Mouse (Mus musculus): ENCODE results near the gene Elp5. TPM values are rescaled to one million over a fixed set of nuclear protein-coding genes. Genes with fewer than 3 reads are reported as not detected.

The Elp5 gene
- total and polyA plus RNA-seq, 3 experiments = 95.9 to 177 (median 119) TPM

DNA sequence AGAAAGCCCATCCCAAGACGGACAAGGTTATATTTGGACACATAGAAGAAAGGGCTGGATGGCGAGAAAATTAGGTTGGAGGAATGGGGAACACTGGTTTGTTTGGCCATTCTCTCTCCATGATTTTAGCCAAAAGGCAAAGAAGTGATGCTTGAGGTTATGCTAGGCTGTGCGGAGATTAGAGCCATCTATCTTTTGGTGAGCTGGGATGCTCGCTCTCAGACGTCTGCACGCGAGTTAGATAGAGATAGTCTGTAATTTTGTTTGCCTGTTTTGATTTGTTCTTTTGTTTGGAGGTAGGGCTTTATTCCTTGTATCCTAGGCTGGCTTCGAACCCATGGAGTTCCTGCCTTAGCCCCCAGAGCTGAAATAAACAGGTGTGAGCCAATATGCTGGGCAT, 18.8 kb upstream of the Elp5 start:
- peak overlapping the region; percentile 57 for H3K9ac ChIP-seq (ENCODE audit: insufficient read depth, low read depth)
- H3K27ac ChIP-seq (ENCODE audit: insufficient read depth, low read depth) = peak overlapping the region; percentile 84
- H3K79me2 ChIP-seq (replicated peaks; ENCODE audit: control insufficient read depth, extremely low read depth, insufficient read depth, poor library complexity, severe bottlenecking) = peaks cover 46% of the 10 kb centered on the region
- H3K4me2 ChIP-seq (ENCODE audit: insufficient read depth, low read depth, poor library complexity, severe bottlenecking) = peak overlapping the region; percentile 72
- peaks cover 39 to 71% of the 10 kb centered on the region in 2 experiments for H3K36me3 ChIP-seq (replicated peaks in 1 of 2; ENCODE audit: control insufficient read depth in 1 of 2, insufficient read depth in 1 of 2, low read length in 1 of 2)
- dilution Hi-C loops (cut with MboI; ENCODE audit: extremely low pct_ligation_motif_present, extremely low pct_unique_long_range_greater_than_20kb, low sequenced_read_pairs) (no loop called here), in situ Hi-C loops (cut with MboI; ENCODE audit: low pct_ligation_motif_present, low pct_unique_long_range_greater_than_20kb, low sequenced_read_pairs) (loop anchor here (25.0 kb wide), 1 partner anchor 914 kb away; the partner anchor contains the start of genes Per1 and Vamp2)
- peaks cover 12 to 63% of the 10 kb centered on the region in 2 experiments for H3K4me1 ChIP-seq (ENCODE audit: control insufficient read depth in 1 of 2, insufficient read depth in 2 of 2)
- no peaks in the 10 kb centered on the region for H3K27me3 ChIP-seq (replicated peaks)
- DNase-seq (ENCODE audit: extremely low read depth) = no peak
- TF ChIP-seq USF1 (IDR thresholded peaks at IDR 0.05; ENCODE audit: low read depth, low read length) (no peak), CTCF (conservative IDR thresholded peaks at IDR 0.05 in 1 of 2, IDR thresholded peaks at IDR 0.05 in 1 of 2; ENCODE audit: low read depth in 2 of 2, low read length in 2 of 2) (no peak), MAZ (IDR thresholded peaks at IDR 0.05; ENCODE audit: low read depth, low read length) (no peak), IRF4 (IDR thresholded peaks at IDR 0.05; ENCODE audit: low read depth, low read length) (no peak), KAT2A (IDR thresholded peaks at IDR 0.05; ENCODE audit: insufficient replicate concordance, low read length) (no peak), ZMIZ1 (IDR thresholded peaks at IDR 0.05; ENCODE audit: low read depth, low read length) (no peak), EP300 (IDR thresholded peaks at IDR 0.05; ENCODE audit: low read length) (no peak), MEF2A (IDR thresholded peaks at IDR 0.05; ENCODE audit: borderline replicate concordance, low read depth, low read length) (no peak), E2F4 (IDR thresholded peaks at IDR 0.05; ENCODE audit: insufficient replicate concordance, low read depth, low read length) (no peak), ZKSCAN1 (IDR thresholded peaks at IDR 0.05; ENCODE audit: borderline replicate concordance, low read depth, low read length) (no peak), MYC (IDR thresholded peaks at IDR 0.05; ENCODE audit: low read depth, low read length) (no peak), HCFC1 (IDR thresholded peaks at IDR 0.05; ENCODE audit: low read depth, low read length) (no peak), RAD21 (IDR thresholded peaks at IDR 0.05; ENCODE audit: low read depth, low read length) (no peak), NELFE (IDR thresholded peaks at IDR 0.05; ENCODE audit: low read depth, low read length) (no peak), RCOR1 (conservative IDR thresholded peaks at IDR 0.05; ENCODE audit: low read depth, low read length) (no peak)
- no peaks in the 10 kb centered on the region for H3K9me3 ChIP-seq (replicated peaks; ENCODE audit: low read length)
- H3K4me3 ChIP-seq (replicated peaks in 1 of 3; ENCODE audit: low read depth in 2 of 3, low read length in 2 of 3, poor library complexity in 1 of 3) = peak overlapping the region; percentile 62 to 96 (median 86)

GRCm38 (mm10) chr11:70000396-70000898, 18.1 kb upstream of the Elp5 start, which contains the start of gene Dvl2:
Gene Dvl2, plus strand, starts transcription at chr11:70000595.
- peak within 1 kb of the TSS; percentile 62 to 96 (median 86) for H3K4me3 ChIP-seq (replicated peaks in 1 of 3; ENCODE audit: low read depth in 2 of 3, low read length in 2 of 3, poor library complexity in 1 of 3)
- no peaks in the 10 kb centered on the region for H3K27me3 ChIP-seq (replicated peaks)
- no peaks in the 10 kb centered on the region for H3K9me3 ChIP-seq (replicated peaks; ENCODE audit: low read length)
- H3K4me2 ChIP-seq (ENCODE audit: insufficient read depth, low read depth, poor library complexity, severe bottlenecking) = peak within 1 kb of the TSS; percentile 72
- H3K36me3 ChIP-seq (replicated peaks in 1 of 2; ENCODE audit: control insufficient read depth in 1 of 2, insufficient read depth in 1 of 2, low read length in 1 of 2) = peaks cover 33 to 64% of the 10 kb centered on the region in 2 experiments
- dilution Hi-C loops (cut with MboI; ENCODE audit: extremely low pct_ligation_motif_present, extremely low pct_unique_long_range_greater_than_20kb, low sequenced_read_pairs) = no loop called here
- in situ Hi-C loops (cut with MboI; ENCODE audit: low pct_ligation_motif_present, low pct_unique_long_range_greater_than_20kb, low sequenced_read_pairs) = loop anchor here (25.0 kb wide), 1 partner anchor 913 kb away; the partner anchor contains the start of genes Per1 and Vamp2
- peaks cover 52% of the 10 kb centered on the region for H3K79me2 ChIP-seq (replicated peaks; ENCODE audit: control insufficient read depth, extremely low read depth, insufficient read depth, poor library complexity, severe bottlenecking)
- H3K4me1 ChIP-seq (ENCODE audit: control insufficient read depth in 1 of 2, insufficient read depth in 2 of 2) = peaks cover 12 to 62% of the 10 kb centered on the region in 2 experiments
- peak within 1 kb of the TSS; percentile 57 for H3K9ac ChIP-seq (ENCODE audit: insufficient read depth, low read depth)
- peak within 1 kb of the TSS; percentile 84 for H3K27ac ChIP-seq (ENCODE audit: insufficient read depth, low read depth)
- DNase-seq (ENCODE audit: extremely low read depth) = peak; percentile 98
- TF ChIP-seq E2F4 (IDR thresholded peaks at IDR 0.05; ENCODE audit: insufficient replicate concordance, low read depth, low read length) = no peak
- peak; percentile 99 for TF ChIP-seq USF1 (IDR thresholded peaks at IDR 0.05; ENCODE audit: low read depth, low read length)
- TF ChIP-seq RAD21 (IDR thresholded peaks at IDR 0.05; ENCODE audit: low read depth, low read length) = no peak
- TF ChIP-seq MAX (IDR thresholded peaks at IDR 0.05; ENCODE audit: low read length) = peak; percentile 100
- no peak for TF ChIP-seq EP300 (IDR thresholded peaks at IDR 0.05; ENCODE audit: low read length)
- TF ChIP-seq NRF1 (IDR thresholded peaks at IDR 0.05; ENCODE audit: low read depth, low read length) = peak; percentile 84
- peak; percentile 89 for TF ChIP-seq MXI1 (IDR thresholded peaks at IDR 0.05; ENCODE audit: low read depth, low read length)
- TF ChIP-seq GABPA (IDR thresholded peaks at IDR 0.05; ENCODE audit: insufficient replicate concordance, low read depth, low read length) = no peak
- TF ChIP-seq IRF4 (IDR thresholded peaks at IDR 0.05; ENCODE audit: low read depth, low read length) = 0 out of 2 replicates have a peak, but pooled peaks have one; percentile 44
- TF ChIP-seq CHD2 (IDR thresholded peaks at IDR 0.05; ENCODE audit: low read length) = peak; percentile 44; the same call in 1 of the 2 replicates
- peak; percentile 97 for TF ChIP-seq POLR2AphosphoS2 (IDR thresholded peaks at IDR 0.05; ENCODE audit: low read depth, low read length)
- no peak for TF ChIP-seq JUN (IDR thresholded peaks at IDR 0.05; ENCODE audit: insufficient read depth, low read depth, low read length)
- TF ChIP-seq ELF1 (IDR thresholded peaks at IDR 0.05; ENCODE audit: low read depth, low read length) = peak; percentile 72
- peak; percentile 100 for TF ChIP-seq BHLHE40 (IDR thresholded peaks at IDR 0.05; ENCODE audit: low read depth, low read length)
- no peak for TF ChIP-seq ZNF384 (IDR thresholded peaks at IDR 0.05; ENCODE audit: low read depth, low read length)
- peak; percentile 82 for TF ChIP-seq POLR2A (IDR thresholded peaks at IDR 0.05; ENCODE audit: low read depth, low read length)
- no peak for TF ChIP-seq UBTF (IDR thresholded peaks at IDR 0.05; ENCODE audit: low read depth, low read length)
- TF ChIP-seq TCF12 (IDR thresholded peaks at IDR 0.05; ENCODE audit: low read depth, low read length) = peak; percentile 81; the same call in 1 of the 2 replicates
- no peak for TF ChIP-seq PAX5 (IDR thresholded peaks at IDR 0.05; ENCODE audit: low read length)
- TF ChIP-seq SIN3A (IDR thresholded peaks at IDR 0.05; ENCODE audit: low read length) = peak; percentile 89
- TF ChIP-seq MAZ (IDR thresholded peaks at IDR 0.05; ENCODE audit: low read depth, low read length) = peak; percentile 90
- no peak for TF ChIP-seq JUND (conservative IDR thresholded peaks at IDR 0.05; ENCODE audit: low read depth, low read length)
- peak; percentile 86; the same call in 1 of the 2 replicates for TF ChIP-seq RCOR1 (conservative IDR thresholded peaks at IDR 0.05; ENCODE audit: low read depth, low read length)
